Mouse (Mus musculus) bone marrow macrophage, adult 2 months (primary cell): ENCODE results near the gene Zbtb4. TPM values are rescaled to one million over a fixed set of nuclear protein-coding genes. Genes with fewer than 3 reads are reported as not detected.

ENCODE experiments used
- H3K27ac ChIP-seq: 2 replicates; pipeline ENCODE4 v1.5.1; 2012; ENCODE audit warnings: low read depth, low read length; ENCODE audit not compliant: insufficient read depth
- H3K4me1 ChIP-seq: 2 replicates; pipeline ENCODE4 v1.6.1; 2012; ENCODE audit warnings: low read length; ENCODE audit not compliant: control insufficient read depth, insufficient read depth
- H3K4me3 ChIP-seq: 2 replicates; pipeline ENCODE4 v1.5.1; 2012; ENCODE audit warnings: mild to moderate bottlenecking, low read length, moderate library complexity; ENCODE audit not compliant: insufficient read depth
- CTCF ChIP-seq: IDR thresholded peaks from 2 replicates; pipeline ENCODE4 v1.5.1; 2012; ENCODE audit warnings: low read depth, mild to moderate bottlenecking, low read length, moderate library complexity
- POLR2A ChIP-seq: IDR thresholded peaks from 2 replicates; pipeline ENCODE4 v1.6.1; 2012; ENCODE audit warnings: mild to moderate bottlenecking, low read depth, low read length, borderline replicate concordance
- polyA plus RNA-seq: library from polyadenylated mRNA; stranded (reverse); fragments of >200 nt; gene quantifications from 2 replicates; pipeline ENCODE4 v1.2.4, GENCODE M21; 2012; ENCODE audit not compliant: missing spikeins, insufficient read depth, insufficient read length

Gene Zbtb4
- polyA plus RNA-seq, 1 experiment, result 38.2 TPM

GRCm38 (mm10) chr11:69751635-69752034 is 14.1 kb upstream of the Zbtb4 start:
- no peak overlapping the region for H3K4me3 ChIP-seq
- H3K4me1 ChIP-seq, result peaks cover 22% of the 10 kb centered on the region
- TF ChIP-seq CTCF (no peak), POLR2A (no peak)
- H3K27ac ChIP-seq, result no peak overlapping the region

- Histone ChIP-seq H3K4me1 (peaks cover 22% of the 10 kb centered on the region), H3K4me3 (no peak overlapping the region), H3K27ac (peak overlapping the region; percentile 70)
- TF ChIP-seq CTCF, result no peak
- no peak for TF ChIP-seq POLR2A
Observed at GRCm38 (mm10) chr11:69752686-69753085, 13.0 kb upstream of the Zbtb4 start.

- TF ChIP-seq CTCF, result no peak
- TF ChIP-seq POLR2A, result no peak
- Histone ChIP-seq H3K4me1 (peaks cover 22% of the 10 kb centered on the region), H3K4me3 (no peak overlapping the region), H3K27ac (no peak overlapping the region)
Observed at GRCm38 (mm10) chr11:69754233-69754632, 11.5 kb upstream of the Zbtb4 start.

- peaks cover 22% of the 10 kb centered on the region for H3K4me1 ChIP-seq
- no peak for TF ChIP-seq CTCF
- no peak for TF ChIP-seq POLR2A
- H3K4me3 ChIP-seq, result no peak overlapping the region
- H3K27ac ChIP-seq, result no peak overlapping the region
Observed at GRCm38 (mm10) chr11:69754701-69755100, 11.0 kb upstream of the Zbtb4 start.

GRCm38 (mm10) chr11:69757303-69758089 is 8.2 kb upstream of the Zbtb4 start:
- Histone ChIP-seq H3K4me1 (peaks cover 36% of the 10 kb centered on the region), H3K27ac (peak overlapping the region; percentile 94), H3K4me3 (peak overlapping the region; percentile 69)
- no peak for TF ChIP-seq CTCF
- TF ChIP-seq POLR2A, result no peak

- Histone ChIP-seq H3K4me3 (peak overlapping the region; percentile 69), H3K27ac (peak overlapping the region; percentile 94), H3K4me1 (peaks cover 30% of the 10 kb centered on the region)
- TF ChIP-seq POLR2A (no peak), CTCF (no peak)
Observed at GRCm38 (mm10) chr11:69758090-69758456, 7.6 kb upstream of the Zbtb4 start.

- Histone ChIP-seq H3K4me1 (peaks cover 28% of the 10 kb centered on the region), H3K27ac (peak within 1 kb of the TSS; percentile 97), H3K4me3 (peak within 1 kb of the TSS; percentile 83)
- TF ChIP-seq POLR2A (peak; percentile 100), CTCF (no peak)
Observed at GRCm38 (mm10) chr11:69758478-69758970, 7.2 kb upstream of the Zbtb4 start, which contains the start of gene Polr2a. Gene Polr2a (minus strand): TSS chr11:69758637.

GRCm38 (mm10) chr11:69758971-69759721 is 6.6 kb upstream of the Zbtb4 start:
- H3K27ac ChIP-seq, result peak overlapping the region; percentile 97
- peak overlapping the region; percentile 83 for H3K4me3 ChIP-seq
- peak; percentile 84; the same call in 1 of the 2 replicates for TF ChIP-seq POLR2A
- TF ChIP-seq CTCF, result no peak
- H3K4me1 ChIP-seq, result peaks cover 27% of the 10 kb centered on the region

- Histone ChIP-seq H3K4me1 (peaks cover 24% of the 10 kb centered on the region), H3K4me3 (no peak overlapping the region), H3K27ac (no peak overlapping the region)
- TF ChIP-seq POLR2A, result no peak
- TF ChIP-seq CTCF, result no peak
Observed at GRCm38 (mm10) chr11:69760160-69760900, 5.4 kb upstream of the Zbtb4 start.

GRCm38 (mm10) chr11:69760901-69761200 is 4.9 kb upstream of the Zbtb4 start:
- Histone ChIP-seq H3K4me1 (peaks cover 23% of the 10 kb centered on the region), H3K27ac (no peak overlapping the region), H3K4me3 (no peak overlapping the region)
- TF ChIP-seq CTCF (no peak), POLR2A (no peak)
